Mouse (Mus musculus) neural tube, embryonic 11.5 days (tissue): Measurements from ENCODE around the gene Slc30a4. TPM values are rescaled to one million over a fixed set of nuclear protein-coding genes. Genes with fewer than 3 reads are reported as not detected.
A peak's percentile ranks its signal among the peaks of the same experiment; 100 is the strongest.

ENCODE experiments used
- ATAC-seq: fragments of 200-750 bp; cut with Nextera tagmentation; 2 replicates; pipeline ENCODE4 v1.8.0; 2017; ENCODE audit warnings: moderate number of reproducible peaks, mild to moderate bottlenecking, moderate TSS enrichment, moderate library complexity; ENCODE audit not compliant: insufficient read depth, low FRiP score, low TSS enrichment
- DNase-seq: peaks from one replicate; pipeline ENCODE4 v3.0.0-alpha.2; 2015; ENCODE audit warnings: low spot score
- H3K27ac ChIP-seq: fragments of 300-500 bp; sonication (generic); 2 replicates; pipeline ENCODE4 v1.5.1; 2014; ENCODE audit warnings: low read depth, mild to moderate bottlenecking, low read length
- H3K27me3 ChIP-seq: fragments of 300-500 bp; sonication (generic); 2 replicates; pipeline ENCODE4 v1.6.1; 2014; ENCODE audit warnings: mild to moderate bottlenecking, low read length, mixed read lengths; ENCODE audit not compliant: control insufficient read depth, insufficient read depth
- H3K36me3 ChIP-seq: fragments of 300-500 bp; sonication (generic); 2 replicates; pipeline ENCODE4 v1.6.1; 2014; ENCODE audit warnings: mild to moderate bottlenecking, low read length, moderate library complexity, mixed read lengths; ENCODE audit not compliant: control insufficient read depth, insufficient read depth
- H3K4me1 ChIP-seq: fragments of 300-500 bp; sonication (generic); 2 replicates; pipeline ENCODE4 v1.6.1; 2014; ENCODE audit warnings: low read length, mixed read lengths; ENCODE audit not compliant: control insufficient read depth, insufficient read depth
- H3K4me2 ChIP-seq: fragments of 300-500 bp; sonication (generic); 2 replicates; pipeline ENCODE4 v1.6.1; 2014; ENCODE audit warnings: low read depth, mild to moderate bottlenecking, moderate library complexity
- H3K4me3 ChIP-seq: fragments of 300-500 bp; sonication (generic); 2 replicates; pipeline ENCODE4 v1.5.1; 2014; ENCODE audit warnings: low read depth, low read length
- H3K9ac ChIP-seq: fragments of 300-500 bp; sonication (generic); 2 replicates; pipeline ENCODE4 v1.6.1; 2014; ENCODE audit warnings: mild to moderate bottlenecking, low read length
- H3K9me3 ChIP-seq: fragments of 300-500 bp; sonication (generic); 2 replicates; pipeline ENCODE4 v1.6.1; 2016; ENCODE audit warnings: low read length; ENCODE audit not compliant: control insufficient read depth
- WGBS: fragments of 180-500 bp; shearing (Covaris S2); extraction: QIAGEN DNeasy Blood & Tissue Kit; methylation state at CpG from one replicate; pipeline ENCODE4 v1.1.7; 2014; 5-methylcytosine and 5-hydroxymethylcytosine counted together
- polyA plus RNA-seq: library from polyadenylated mRNA; unstranded; fragments of >200 nt; fragmentation: Nextera tagmentation; extraction: Ambion mirVana; gene quantifications from 2 replicates; pipeline ENCODE4 v1.2.1, GENCODE M21; 2014

The Slc30a4 gene
- polyA plus RNA-seq = 10.1 and 10.3 TPM in 2 replicates

GRCm38 (mm10) chr2:122702181-122703036, at the start of gene Slc30a4:
Gene Slc30a4, minus strand, starts transcription at chr2:122702663.
- peak within 1 kb of the TSS; percentile 69 for H3K4me3 ChIP-seq
- H3K9me3 ChIP-seq = no peaks in the 10 kb centered on the region
- DNase-seq (peak; percentile 87), ATAC-seq (peak; percentile 97)
- peaks cover 11% of the 10 kb centered on the region; the same call in 1 of the 2 replicates for H3K4me1 ChIP-seq
- no peaks in the 10 kb centered on the region for H3K36me3 ChIP-seq
- H3K4me2 ChIP-seq = peak within 1 kb of the TSS; percentile 75
- under 1% methylated on average over 82 of the region's 111 CpGs for WGBS
- H3K9ac ChIP-seq = peak within 1 kb of the TSS; percentile 70
- 0 out of 2 replicates have a peak within 1 kb of the TSS, but pooled peaks have one; percentile 14 for H3K27ac ChIP-seq
- peaks cover 4% of the 10 kb centered on the region; the same call in 1 of the 2 replicates for H3K27me3 ChIP-seq

- ATAC-seq = no peak
- Histone ChIP-seq H3K4me1 (no peaks in the 10 kb centered on the region), H3K27me3 (no peaks in the 10 kb centered on the region), H3K27ac (no peak overlapping the region), H3K9me3 (no peaks in the 10 kb centered on the region), H3K9ac (no peak overlapping the region), H3K36me3 (no peaks in the 10 kb centered on the region), H3K4me2 (no peak overlapping the region), H3K4me3 (no peak overlapping the region)
- DNase-seq = no peak
- 89% methylated on average over 9 of the region's 9 CpGs for WGBS
These were observed 44.0 kb upstream of the Slc30a4 start for GRCm38 (mm10) chr2:122746461-122746860.

- H3K4me2 ChIP-seq = peak overlapping the region; percentile 52
These were observed 36.6 kb upstream of the Slc30a4 start for GRCm38 (mm10) chr2:122739023-122739422.

GRCm38 (mm10) chr2:122737894-122738830, 35.7 kb upstream of the Slc30a4 start, which contains the start of gene Bloc1s6:
Gene Bloc1s6, plus strand, starts transcription at chr2:122738503.
- ATAC-seq (peak; percentile 96), DNase-seq (peak; percentile 91)
- Histone ChIP-seq H3K36me3 (no peaks in the 10 kb centered on the region), H3K4me1 (peaks cover 5% of the 10 kb centered on the region), H3K4me3 (peak within 1 kb of the TSS; percentile 82), H3K27me3 (0 out of 2 replicates have a peak, but pooled peaks cover 4% of the 10 kb centered on the region), H3K27ac (peak within 1 kb of the TSS; percentile 80), H3K9ac (peak within 1 kb of the TSS; percentile 93), H3K9me3 (no peaks in the 10 kb centered on the region), H3K4me2 (peak within 1 kb of the TSS; percentile 62)
- under 1% methylated on average over 55 of the region's 59 CpGs for WGBS

More at GRCm38 (mm10) chr2:122739023-122739422, 36.6 kb upstream of the Slc30a4 start:
- Histone ChIP-seq H3K36me3 (no peaks in the 10 kb centered on the region), H3K4me1 (peaks cover 5% of the 10 kb centered on the region), H3K27me3 (0 out of 2 replicates have a peak, but pooled peaks cover 4% of the 10 kb centered on the region), H3K9ac (peak overlapping the region; percentile 93), H3K4me3 (peak overlapping the region; percentile 82), H3K9me3 (no peaks in the 10 kb centered on the region), H3K27ac (no peak overlapping the region; the same call in 1 of the 2 replicates)
- no peak for ATAC-seq
- DNase-seq = no peak
- WGBS = 33% methylated on average over 7 of the region's 7 CpGs

GRCm38 (mm10) chr2:122731456-122731855, 29.0 kb upstream of the Slc30a4 start:
- no peak for ATAC-seq
- 81% methylated on average over 2 of the region's 2 CpGs for WGBS

GRCm38 (mm10) chr2:122725604-122726003, 23.1 kb upstream of the Slc30a4 start:
- 62% methylated on average over 10 of the region's 10 CpGs for WGBS
- Histone ChIP-seq H3K4me1 (no peaks in the 10 kb centered on the region), H3K4me2 (no peak overlapping the region), H3K4me3 (no peak overlapping the region), H3K9me3 (no peaks in the 10 kb centered on the region), H3K27me3 (no peaks in the 10 kb centered on the region), H3K27ac (no peak overlapping the region), H3K9ac (no peak overlapping the region), H3K36me3 (no peaks in the 10 kb centered on the region)
- ATAC-seq = no peak
- peak; percentile 28 for DNase-seq

More at GRCm38 (mm10) chr2:122731456-122731855, 29.0 kb upstream of the Slc30a4 start:
- Histone ChIP-seq H3K27ac (no peak overlapping the region), H3K4me2 (no peak overlapping the region), H3K4me3 (no peak overlapping the region), H3K27me3 (0 out of 2 replicates have a peak, but pooled peaks cover 4% of the 10 kb centered on the region), H3K4me1 (no peaks in the 10 kb centered on the region), H3K9ac (no peak overlapping the region), H3K36me3 (no peaks in the 10 kb centered on the region), H3K9me3 (no peaks in the 10 kb centered on the region)
- no peak for DNase-seq

GRCm38 (mm10) chr2:122720564-122720963, 18.1 kb upstream of the Slc30a4 start:
- 81% methylated on average over 3 of the region's 3 CpGs for WGBS
- DNase-seq (no peak), ATAC-seq (no peak)
- Histone ChIP-seq H3K9ac (no peak overlapping the region), H3K4me1 (no peaks in the 10 kb centered on the region), H3K36me3 (no peaks in the 10 kb centered on the region), H3K27me3 (no peaks in the 10 kb centered on the region), H3K9me3 (no peaks in the 10 kb centered on the region), H3K4me3 (no peak overlapping the region), H3K27ac (no peak overlapping the region), H3K4me2 (no peak overlapping the region)

- no peak for ATAC-seq
- DNase-seq = no peak
- Histone ChIP-seq H3K4me1 (no peaks in the 10 kb centered on the region), H3K9ac (no peak overlapping the region), H3K4me3 (no peak overlapping the region), H3K27me3 (no peaks in the 10 kb centered on the region), H3K4me2 (no peak overlapping the region), H3K27ac (no peak overlapping the region), H3K9me3 (no peaks in the 10 kb centered on the region), H3K36me3 (no peaks in the 10 kb centered on the region)
- 71% methylated on average over 1 of the region's 1 CpGs for WGBS
These were observed 16.8 kb upstream of the Slc30a4 start for GRCm38 (mm10) chr2:122719232-122719631.
